Mouse (Mus musculus) liver, adult 2 months (tissue): Measurements from ENCODE around the gene Zdhhc18. TPM values are rescaled to one million over a fixed set of nuclear protein-coding genes. Genes with fewer than 3 reads are reported as not detected.

ENCODE experiments used
- DNase-seq: peaks from one replicate; pipeline ENCODE4 v3.0.0-alpha.2; 2011; ENCODE audit warnings: low read depth, low spot score; ENCODE audit errors: extremely low read depth
- H3K27ac ChIP-seq: fragments of 200-500 bp; replicated peaks from 2 replicates; pipeline ENCODE4 v1.5.1; 2012; ENCODE audit warnings: low read depth, mild to moderate bottlenecking, control low read depth, inconsistent platforms, low read length; ENCODE audit not compliant: insufficient read depth
- H3K27me3 ChIP-seq: fragments of 200-500 bp; 2 replicates; pipeline ENCODE4 v1.6.1; 2012; ENCODE audit warnings: mild to moderate bottlenecking, moderate library complexity, low read length, inconsistent platforms; ENCODE audit not compliant: control insufficient read depth, insufficient read depth
- H3K36me3 ChIP-seq: fragments of 200-500 bp; 2 replicates; pipeline ENCODE4 v1.6.1; 2012; ENCODE audit warnings: low read length, inconsistent platforms; ENCODE audit not compliant: control insufficient read depth, insufficient read depth
- H3K4me1 ChIP-seq: fragments of 200-500 bp; 2 replicates; pipeline ENCODE4 v1.6.1; 2011; ENCODE audit warnings: low read length; ENCODE audit not compliant: control insufficient read depth, insufficient read depth
- H3K4me3 ChIP-seq: fragments of 200-500 bp; 2 replicates; pipeline ENCODE4 v1.5.1; 2011; ENCODE audit warnings: low read depth, mild to moderate bottlenecking, control low read depth, low read length, moderate library complexity; ENCODE audit not compliant: insufficient read depth
- H3K79me2 ChIP-seq: fragments of 200-500 bp; 2 replicates; pipeline ENCODE4 v1.6.1; 2012; ENCODE audit warnings: inconsistent platforms, mild to moderate bottlenecking, low read length, moderate library complexity; ENCODE audit not compliant: control insufficient read depth, insufficient read depth
- H3K9ac ChIP-seq: fragments of 200-500 bp; 2 replicates; pipeline ENCODE4 v1.6.1; 2012; ENCODE audit warnings: low read depth, mild to moderate bottlenecking, control low read depth, inconsistent platforms, low read length
- CTCF ChIP-seq: fragments of 200-500 bp; IDR thresholded peaks from 2 replicates; pipeline ENCODE4 v1.5.1; 2011; ENCODE audit warnings: low read depth, low read length, control low read depth
- POLR2A ChIP-seq: fragments of 200-500 bp; IDR thresholded peaks from 2 replicates; pipeline ENCODE4 v1.6.1; 2011; ENCODE audit warnings: low read length, control low read depth; ENCODE audit not compliant: insufficient read depth; ENCODE audit errors: extremely low read depth
- WGBS: fragments of 180-500 bp; shearing (Covaris S2); methylation state at CpG from one replicate; pipeline ENCODE4 v1.1.7; 2018; 5-methylcytosine and 5-hydroxymethylcytosine counted together
- polyA plus RNA-seq: library from polyadenylated mRNA; depleted of rRNA; stranded (reverse); fragments of >200 nt; gene quantifications from 2 replicates; pipeline ENCODE4 v1.2.3, GENCODE M21; 2012
- total RNA-seq: library from RNA; depleted of rRNA; stranded (reverse); fragments of >200 nt; gene quantifications from 2 replicates; pipeline ENCODE4 v1.2.3, GENCODE M21; 2014

Zdhhc18 gene
- total and polyA plus RNA-seq, 2 experiments = 8.9 to 21.3 TPM

GRCm38 (mm10) chr4:133645680-133646079 lies 4.3 kb downstream of the Zdhhc18 start:
- TF ChIP-seq POLR2A (no peak), CTCF (no peak)
- WGBS = 52% methylated on average over 21 of the region's 21 CpGs
- no peaks in the 10 kb centered on the region; the same call in 1 of the 2 replicates for H3K4me1 ChIP-seq
- no peak overlapping the region for H3K4me3 ChIP-seq
- DNase-seq = no peak
- H3K9ac ChIP-seq = no peak overlapping the region
- no peaks in the 10 kb centered on the region for H3K36me3 ChIP-seq
- no peaks in the 10 kb centered on the region for H3K79me2 ChIP-seq
- H3K27me3 ChIP-seq = no peaks in the 10 kb centered on the region
- no peak overlapping the region for H3K27ac ChIP-seq

- H3K27me3 ChIP-seq = no peaks in the 10 kb centered on the region
- WGBS = 90% methylated on average over 3 of the region's 3 CpGs
- H3K27ac ChIP-seq = no peak overlapping the region
- H3K4me3 ChIP-seq = no peak overlapping the region
- no peaks in the 10 kb centered on the region for H3K36me3 ChIP-seq
- no peaks in the 10 kb centered on the region for H3K79me2 ChIP-seq
- no peak for TF ChIP-seq CTCF
- no peak for TF ChIP-seq POLR2A
- H3K4me1 ChIP-seq = no peaks in the 10 kb centered on the region; the same call in 1 of the 2 replicates
- H3K9ac ChIP-seq = no peak overlapping the region
- no peak for DNase-seq
Measured at GRCm38 (mm10) chr4:133645195-133645594, 4.8 kb downstream of the Zdhhc18 start.

- 89% methylated on average over 5 of the region's 5 CpGs for WGBS
Measured at GRCm38 (mm10) chr4:133634043-133634410, 15.9 kb downstream of the Zdhhc18 start.

GRCm38 (mm10) chr4:133633332-133634042 lies 16.5 kb downstream of the Zdhhc18 start:
- no peak overlapping the region for H3K27ac ChIP-seq
- TF ChIP-seq CTCF (peak; percentile 78), POLR2A (no peak)
- 5% methylated on average over 47 of the region's 47 CpGs for WGBS
- peaks cover 22% of the 10 kb centered on the region for H3K4me1 ChIP-seq
- DNase-seq = peak; percentile 38
- H3K79me2 ChIP-seq = peaks cover 14% of the 10 kb centered on the region
- H3K27me3 ChIP-seq = no peaks in the 10 kb centered on the region
- H3K4me3 ChIP-seq = peak overlapping the region; percentile 72
- peak overlapping the region; percentile 80 for H3K9ac ChIP-seq
- no peaks in the 10 kb centered on the region for H3K36me3 ChIP-seq

More at GRCm38 (mm10) chr4:133634043-133634410, 15.9 kb downstream of the Zdhhc18 start:
- no peak for DNase-seq
- Histone ChIP-seq H3K9ac (no peak overlapping the region), H3K27ac (no peak overlapping the region), H3K4me1 (peaks cover 22% of the 10 kb centered on the region), H3K36me3 (no peaks in the 10 kb centered on the region), H3K4me3 (no peak overlapping the region), H3K27me3 (no peaks in the 10 kb centered on the region), H3K79me2 (peaks cover 10% of the 10 kb centered on the region)
- TF ChIP-seq POLR2A = no peak
- no peak for TF ChIP-seq CTCF

GRCm38 (mm10) chr4:133632483-133633327 lies 17.2 kb downstream of the Zdhhc18 start:
- Histone ChIP-seq H3K9ac (peak overlapping the region; percentile 80), H3K27me3 (no peaks in the 10 kb centered on the region), H3K79me2 (peaks cover 15% of the 10 kb centered on the region), H3K4me3 (peak overlapping the region; percentile 72), H3K4me1 (peaks cover 22% of the 10 kb centered on the region), H3K27ac (peak overlapping the region; percentile 27), H3K36me3 (no peaks in the 10 kb centered on the region)
- TF ChIP-seq CTCF (no peak), POLR2A (no peak)
- peak; percentile 16 for DNase-seq
- 7% methylated on average over 63 of the region's 69 CpGs for WGBS
